Mouse (Mus musculus): ENCODE measurements at regions not wholly inside any gene's neighbourhood (a gene's known extent, or its start where the extent isn't known, plus 50 kb on each side); places are given as distances from the start of the nearest gene placed in this dataset.

DNA sequence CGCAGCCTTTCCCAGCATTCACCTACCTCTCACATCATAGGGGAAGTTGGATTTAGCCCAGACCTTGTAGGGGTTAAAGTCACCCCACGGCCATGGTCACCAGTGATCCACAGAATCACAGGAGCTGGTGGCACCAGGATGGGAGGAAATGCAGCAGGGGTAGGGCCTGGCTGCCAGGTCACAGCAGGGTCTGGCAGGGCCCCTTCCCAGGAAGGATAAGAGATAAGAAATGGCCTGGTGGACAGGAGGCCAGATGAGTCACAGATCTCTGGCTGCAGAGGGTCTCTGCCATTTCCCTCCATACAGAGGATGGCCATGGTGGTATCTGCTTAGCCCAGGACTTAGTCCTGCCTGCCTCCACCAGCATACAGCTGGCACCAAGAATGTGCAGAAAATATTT, 103.0 kb downstream of the Cstad start:
- Histone ChIP-seq H3K27me3 (replicated peaks; ENCODE audit: control insufficient read depth, insufficient read depth, low read length) (no peaks in the 10 kb centered on the region), H3K4me1 (replicated peaks; ENCODE audit: control insufficient read depth, insufficient read depth, low read length) (peaks cover 39% of the 10 kb centered on the region), H3K36me3 (ENCODE audit: control insufficient read depth, insufficient read depth, low read length) (no peaks in the 10 kb centered on the region), H3K9ac (ENCODE audit: low read length) (no peak overlapping the region), H3K27ac (ENCODE audit: low read depth) (no peak overlapping the region), H3K4me2 (ENCODE audit: low read length) (no peak overlapping the region), H3K9me3 (ENCODE audit: control insufficient read depth, low read length) (no peaks in the 10 kb centered on the region), H3K4me3 (ENCODE audit: low read depth, low read length) (no peak overlapping the region)
- ATAC-seq (replicated peaks; ENCODE audit: low FRiP score, low TSS enrichment, low read depth) (no peak), DNase-seq (ENCODE audit: low spot score) (peak; percentile 47)
- 72% methylated on average over 2 of the region's 2 CpGs for WGBS

DNA sequence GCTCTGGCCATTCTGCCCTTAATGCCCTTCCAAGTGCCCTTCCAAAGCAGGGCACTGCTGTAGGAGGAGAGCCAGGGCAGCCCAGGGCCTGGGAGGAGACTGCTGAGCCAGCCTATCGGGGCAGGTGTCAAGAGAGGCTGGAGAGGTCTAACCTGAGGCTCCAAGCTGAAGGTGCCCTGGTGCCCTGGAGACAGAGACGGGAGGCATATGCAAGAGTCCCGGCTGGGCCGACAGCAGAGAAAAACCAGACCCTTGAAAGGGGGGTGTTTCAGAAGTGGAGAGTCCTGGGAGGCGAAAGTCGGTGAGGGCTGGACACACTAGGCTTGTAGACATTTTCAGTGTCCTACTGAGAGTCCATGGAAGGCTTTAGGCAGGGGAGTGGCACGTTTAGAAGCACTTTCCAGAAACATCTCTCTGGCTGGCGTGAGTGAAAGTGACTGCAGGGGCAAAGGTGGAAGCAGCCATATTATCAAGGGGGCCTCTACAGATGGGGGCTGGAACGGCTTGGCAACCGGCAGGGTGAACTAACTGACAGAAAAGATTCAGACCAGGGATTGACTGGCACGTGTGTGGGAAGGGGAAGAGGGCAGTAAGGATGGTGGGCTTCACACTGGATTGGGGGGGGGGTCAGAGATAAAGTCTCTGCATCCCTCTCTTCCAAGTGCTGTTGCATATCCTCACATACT, 101.1 kb downstream of the Cstad start:
- peak overlapping the region; percentile 79 for H3K27ac ChIP-seq (ENCODE audit: low read depth)

DNA sequence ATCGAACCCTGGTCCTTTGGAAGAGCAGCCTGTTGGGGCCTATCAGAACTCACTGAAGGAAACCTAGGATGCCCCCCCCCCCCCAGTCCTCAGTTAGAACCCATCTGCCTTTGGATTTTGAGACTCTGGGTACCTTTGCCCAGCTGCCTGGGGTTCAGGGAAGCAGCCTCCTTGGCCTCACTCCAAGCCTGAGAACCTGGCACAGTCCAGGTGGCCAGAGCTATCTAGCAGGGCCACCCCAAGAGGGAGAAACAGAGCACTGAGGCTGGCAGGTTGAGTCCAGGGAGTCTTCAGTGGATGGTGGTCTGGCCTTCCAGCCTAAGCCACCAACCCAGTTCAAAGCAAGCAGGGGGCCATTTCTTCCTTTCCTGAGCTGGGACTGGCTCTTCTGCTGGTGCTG, 100.2 kb downstream of the Cstad start:
- 100% methylated on average over 1 of the region's 1 CpGs for WGBS
- Histone ChIP-seq H3K9me3 (ENCODE audit: control insufficient read depth, low read length) (no peaks in the 10 kb centered on the region), H3K36me3 (ENCODE audit: control insufficient read depth, insufficient read depth, low read length) (no peaks in the 10 kb centered on the region), H3K4me3 (ENCODE audit: low read depth, low read length) (no peak overlapping the region), H3K27ac (ENCODE audit: low read depth) (peak overlapping the region; percentile 79), H3K9ac (ENCODE audit: low read length) (no peak overlapping the region), H3K4me2 (ENCODE audit: low read length) (no peak overlapping the region), H3K4me1 (replicated peaks; ENCODE audit: control insufficient read depth, insufficient read depth, low read length) (peaks cover 45% of the 10 kb centered on the region), H3K27me3 (replicated peaks; ENCODE audit: control insufficient read depth, insufficient read depth, low read length) (no peaks in the 10 kb centered on the region)
- no peak for ATAC-seq (replicated peaks; ENCODE audit: low FRiP score, low TSS enrichment, low read depth)
- no peak for DNase-seq (ENCODE audit: low spot score)

More for the DNA sequence above, 101.1 kb downstream of the Cstad start:
- no peak overlapping the region for H3K4me3 ChIP-seq (ENCODE audit: low read depth, low read length)
- no peaks in the 10 kb centered on the region for H3K9me3 ChIP-seq (ENCODE audit: control insufficient read depth, low read length)
- WGBS = 28% methylated on average over 11 of the region's 11 CpGs
- ATAC-seq (replicated peaks; ENCODE audit: low FRiP score, low TSS enrichment, low read depth) (no peak), DNase-seq (ENCODE audit: low spot score) (no peak)
- peak overlapping the region; percentile 9; the same call in 1 of the 2 replicates for H3K4me2 ChIP-seq (ENCODE audit: low read length)
- peaks cover 50% of the 10 kb centered on the region for H3K4me1 ChIP-seq (replicated peaks; ENCODE audit: control insufficient read depth, insufficient read depth, low read length)
- H3K27me3 ChIP-seq (replicated peaks; ENCODE audit: control insufficient read depth, insufficient read depth, low read length) = no peaks in the 10 kb centered on the region
- no peak overlapping the region for H3K9ac ChIP-seq (ENCODE audit: low read length)
- no peaks in the 10 kb centered on the region for H3K36me3 ChIP-seq (ENCODE audit: control insufficient read depth, insufficient read depth, low read length)

DNA sequence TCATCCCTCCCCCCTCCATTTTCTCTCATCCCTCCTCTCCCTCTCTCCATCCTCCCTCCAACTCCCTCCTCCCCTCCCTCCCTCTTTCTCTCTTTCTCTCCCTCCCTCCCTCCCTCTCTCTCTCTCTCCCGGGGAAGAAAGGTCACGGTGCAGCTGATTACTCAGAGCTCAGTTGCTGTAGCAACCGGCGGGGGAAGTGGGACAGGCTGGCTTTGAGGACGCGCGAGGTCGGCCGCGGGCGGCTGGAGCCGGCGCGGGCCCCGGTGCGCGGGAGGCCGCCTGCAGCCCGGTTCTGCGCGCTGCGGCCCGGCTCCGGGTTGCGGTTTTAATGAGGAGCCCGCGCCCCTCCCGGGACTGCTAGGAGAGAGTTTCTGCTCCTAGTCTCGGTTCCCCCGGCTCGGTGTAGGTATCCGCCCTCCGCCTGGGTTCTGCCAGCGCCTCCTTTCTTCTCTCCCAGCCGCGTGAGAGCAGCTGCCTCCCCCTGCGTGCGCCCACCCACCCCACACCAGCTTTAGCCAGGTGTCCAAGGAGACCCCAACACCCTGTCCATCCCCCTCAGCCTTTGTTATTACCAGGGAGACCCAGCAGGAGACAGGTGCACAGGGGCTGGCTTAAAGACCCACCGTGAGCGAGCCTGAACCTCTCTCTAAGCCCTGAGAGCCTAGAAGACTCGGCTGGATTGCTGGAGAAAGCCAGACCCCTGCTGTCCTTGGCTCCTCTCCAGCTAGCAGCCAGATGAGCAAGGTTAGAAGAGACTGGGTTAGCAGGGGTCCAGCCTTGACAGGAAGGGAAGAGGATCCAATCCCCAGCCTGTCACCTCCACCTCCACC, 98.6 kb downstream of the Cstad start:
- Histone ChIP-seq H3K4me3 (ENCODE audit: low read depth, low read length) (peak overlapping the region; percentile 28), H3K9me3 (ENCODE audit: control insufficient read depth, low read length) (no peaks in the 10 kb centered on the region), H3K27me3 (replicated peaks; ENCODE audit: control insufficient read depth, insufficient read depth, low read length) (no peaks in the 10 kb centered on the region), H3K4me1 (replicated peaks; ENCODE audit: control insufficient read depth, insufficient read depth, low read length) (peaks cover 41% of the 10 kb centered on the region), H3K36me3 (ENCODE audit: control insufficient read depth, insufficient read depth, low read length) (no peaks in the 10 kb centered on the region), H3K27ac (ENCODE audit: low read depth) (peak overlapping the region; percentile 99), H3K9ac (ENCODE audit: low read length) (peak overlapping the region; percentile 64), H3K4me2 (ENCODE audit: low read length) (peak overlapping the region; percentile 62)
- ATAC-seq (replicated peaks; ENCODE audit: low FRiP score, low TSS enrichment, low read depth) (peak; percentile 78), DNase-seq (ENCODE audit: low spot score) (peak; percentile 88)
- WGBS = under 1% methylated on average over 41 of the region's 41 CpGs

DNA sequence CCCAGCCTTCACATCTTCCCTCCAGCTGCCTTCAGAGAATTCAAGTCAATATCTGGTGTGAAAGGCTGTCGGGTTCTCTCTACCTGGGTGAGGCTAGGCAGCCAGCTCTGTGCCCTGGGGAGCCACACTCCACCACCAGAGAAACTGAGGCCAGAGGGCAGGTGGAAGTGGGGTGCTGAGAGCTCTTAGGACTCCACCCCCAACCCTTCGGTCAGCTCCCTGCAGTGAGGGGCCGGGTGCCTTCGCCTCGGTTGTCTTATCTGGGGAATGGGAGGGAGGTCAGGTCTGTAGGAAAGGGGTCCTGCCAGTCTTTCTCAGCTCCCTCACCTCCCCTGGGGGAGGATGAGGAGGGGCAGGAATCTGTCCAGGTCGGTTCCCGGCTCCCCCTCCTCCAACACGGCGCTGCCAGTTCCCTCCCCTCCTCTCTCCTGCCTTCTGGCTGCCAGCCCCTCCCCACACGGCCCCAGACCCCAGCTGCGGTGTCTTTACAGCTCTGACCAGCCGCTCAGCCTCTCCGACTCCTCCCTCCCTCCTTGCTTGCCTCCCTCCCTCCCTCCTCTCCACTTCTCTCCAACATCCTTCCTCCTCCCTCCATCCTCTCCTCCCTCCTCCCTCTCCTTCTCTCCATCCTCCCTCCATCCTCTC, 97.8 kb downstream of the Cstad start:
- Histone ChIP-seq H3K9me3 (ENCODE audit: control insufficient read depth, low read length) (no peaks in the 10 kb centered on the region), H3K36me3 (ENCODE audit: control insufficient read depth, insufficient read depth, low read length) (no peaks in the 10 kb centered on the region), H3K4me1 (replicated peaks; ENCODE audit: control insufficient read depth, insufficient read depth, low read length) (peaks cover 41% of the 10 kb centered on the region), H3K27me3 (replicated peaks; ENCODE audit: control insufficient read depth, insufficient read depth, low read length) (no peaks in the 10 kb centered on the region), H3K27ac (ENCODE audit: low read depth) (peak overlapping the region; percentile 99), H3K4me3 (ENCODE audit: low read depth, low read length) (peak overlapping the region; percentile 28), H3K9ac (ENCODE audit: low read length) (peak overlapping the region; percentile 18), H3K4me2 (ENCODE audit: low read length) (peak overlapping the region; percentile 62)
- DNase-seq (ENCODE audit: low spot score) (peak; percentile 81), ATAC-seq (replicated peaks; ENCODE audit: low FRiP score, low TSS enrichment, low read depth) (peak; percentile 72)
- under 1% methylated on average over 13 of the region's 13 CpGs for WGBS

DNA sequence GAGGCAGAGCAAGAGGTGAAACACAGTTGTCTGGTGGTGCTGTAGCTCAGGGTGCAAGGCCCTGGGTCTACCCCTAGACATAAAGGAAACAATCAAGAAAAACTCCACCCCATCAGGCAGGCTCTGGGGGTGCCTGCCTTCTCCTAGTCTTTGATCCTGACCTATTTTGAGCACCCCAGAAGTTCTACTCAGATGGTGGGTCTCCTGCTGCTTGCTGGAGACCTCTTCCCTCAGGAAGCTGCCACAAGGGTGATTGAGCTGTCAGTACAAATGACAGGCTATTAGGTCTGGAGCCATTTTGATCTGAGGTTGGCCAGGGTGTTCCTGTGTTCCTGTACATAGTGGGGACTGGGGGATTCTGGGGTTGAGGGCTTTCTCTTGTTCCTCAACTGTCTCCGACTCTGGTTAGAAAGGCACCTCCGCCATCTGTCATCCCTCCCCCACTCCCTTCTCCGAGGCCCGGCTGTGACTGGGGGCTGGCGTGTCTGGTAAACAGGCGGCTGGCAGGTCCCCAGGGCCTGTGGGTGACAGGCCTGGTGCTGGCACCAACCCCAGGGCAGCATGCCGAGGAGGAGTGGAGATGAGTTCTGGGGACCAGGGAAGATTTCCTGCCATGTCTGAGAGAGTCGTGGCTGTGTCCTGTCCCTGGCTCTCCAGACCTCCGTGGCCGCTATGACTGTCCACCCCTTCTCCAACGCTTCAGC, 97.2 kb downstream of the Cstad start:
- DNase-seq (ENCODE audit: low spot score) (peak; percentile 60), ATAC-seq (replicated peaks; ENCODE audit: low FRiP score, low TSS enrichment, low read depth) (no peak)
- H3K27me3 ChIP-seq (replicated peaks; ENCODE audit: control insufficient read depth, insufficient read depth, low read length) = no peaks in the 10 kb centered on the region
- H3K36me3 ChIP-seq (ENCODE audit: control insufficient read depth, insufficient read depth, low read length) = no peaks in the 10 kb centered on the region
- H3K9me3 ChIP-seq (ENCODE audit: control insufficient read depth, low read length) = no peaks in the 10 kb centered on the region
- H3K27ac ChIP-seq (ENCODE audit: low read depth) = peak overlapping the region; percentile 99
- peaks cover 47% of the 10 kb centered on the region for H3K4me1 ChIP-seq (replicated peaks; ENCODE audit: control insufficient read depth, insufficient read depth, low read length)
- H3K4me3 ChIP-seq (ENCODE audit: low read depth, low read length) = no peak overlapping the region
- H3K4me2 ChIP-seq (ENCODE audit: low read length) = peak overlapping the region; percentile 62
- WGBS = 14% methylated on average over 11 of the region's 11 CpGs
- H3K9ac ChIP-seq (ENCODE audit: low read length) = no peak overlapping the region; the same call in 1 of the 2 replicates

DNA sequence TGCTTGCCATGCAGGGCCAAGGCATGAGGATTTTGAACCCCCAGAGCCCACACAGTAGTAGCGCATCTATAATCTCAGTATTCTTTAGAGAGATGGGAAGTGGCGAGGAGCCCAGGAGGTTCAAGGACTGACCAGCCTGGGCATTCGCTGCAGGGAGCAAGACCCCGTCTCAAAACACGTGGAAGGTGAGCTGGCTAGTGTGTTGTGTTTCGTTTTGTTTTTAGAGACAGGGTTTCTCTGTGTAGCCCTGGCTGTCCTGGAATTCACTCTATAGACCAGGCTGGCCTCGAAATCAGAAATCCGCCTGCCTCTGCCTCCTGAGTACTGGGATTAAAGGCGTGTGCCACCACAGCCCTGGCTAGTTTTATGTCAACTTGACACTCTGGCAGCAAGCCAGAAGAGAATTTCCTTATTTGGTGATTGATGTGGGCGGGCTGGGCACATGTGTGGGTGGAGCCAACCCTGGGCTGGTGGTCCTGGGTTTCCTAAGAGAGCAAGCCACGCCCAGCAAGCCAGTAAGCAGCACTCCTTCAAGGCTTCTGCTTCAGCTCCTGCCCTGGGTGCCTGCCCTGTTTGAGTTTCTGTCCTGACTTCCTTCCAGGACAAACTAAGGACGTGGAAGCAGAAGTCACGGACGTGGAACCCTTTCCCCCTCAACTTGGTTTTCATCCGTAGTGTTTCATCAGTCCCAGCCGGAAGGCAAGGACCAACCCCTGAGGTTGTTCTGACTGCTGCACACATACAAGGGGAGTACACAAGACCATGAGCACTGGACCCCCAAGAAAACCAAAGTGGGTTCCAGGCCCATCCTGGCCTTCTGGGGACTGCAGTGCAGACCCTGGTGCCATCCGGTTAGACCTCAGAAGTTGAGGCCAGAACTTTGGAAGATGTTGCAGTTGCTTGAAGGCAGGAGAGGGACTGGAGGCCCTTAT, 96.4 kb downstream of the Cstad start:
- ATAC-seq (replicated peaks; ENCODE audit: low FRiP score, low TSS enrichment, low read depth) (no peak), DNase-seq (ENCODE audit: low spot score) (no peak)
- H3K4me2 ChIP-seq (ENCODE audit: low read length) = no peak overlapping the region
- H3K9me3 ChIP-seq (ENCODE audit: control insufficient read depth, low read length) = no peaks in the 10 kb centered on the region
- 91% methylated on average over 17 of the region's 17 CpGs for WGBS
- H3K36me3 ChIP-seq (ENCODE audit: control insufficient read depth, insufficient read depth, low read length) = no peaks in the 10 kb centered on the region
- peaks cover 48% of the 10 kb centered on the region for H3K4me1 ChIP-seq (replicated peaks; ENCODE audit: control insufficient read depth, insufficient read depth, low read length)
- peak overlapping the region; percentile 99 for H3K27ac ChIP-seq (ENCODE audit: low read depth)
- H3K9ac ChIP-seq (ENCODE audit: low read length) = no peak overlapping the region
- H3K27me3 ChIP-seq (replicated peaks; ENCODE audit: control insufficient read depth, insufficient read depth, low read length) = no peaks in the 10 kb centered on the region
- no peak overlapping the region for H3K4me3 ChIP-seq (ENCODE audit: low read depth, low read length)

Data from intestine, embryonic 14.5 days (tissue).